Mouse (Mus musculus): ENCODE data around the gene Gm43738.
"Not testable (repeated sequence)": the region's sequence is repeated elsewhere in the genome, so short reads cannot be mapped to it uniquely, and the experiment has no call there.

Gene Gm43738

GRCm38 (mm10) chr3:89102495-89103290, 1.8 kb upstream of the Gm43738 start:
- DNase-seq (ENCODE audit: low read depth) = no peak

GRCm38 (mm10) chr3:89101812-89102494, 1.1 kb upstream of the Gm43738 start, which contains the start of gene Fdps:
Gene Fdps (minus strand): TSS chr3:89101959.
- peak; percentile 98 for DNase-seq (ENCODE audit: low read depth)

- no peak for DNase-seq (ENCODE audit: low read depth)
Measured at GRCm38 (mm10) chr3:89101459-89101811, 536 bp upstream of the Gm43738 start.

GRCm38 (mm10) chr3:89094021-89094420, 6.9 kb downstream of the Gm43738 start:
- DNase-seq (ENCODE audit: low read depth) = no peak

- peak; percentile 36 for DNase-seq (ENCODE audit: low read depth)
Measured at GRCm38 (mm10) chr3:89093175-89093574, 7.7 kb downstream of the Gm43738 start, which contains the start of gene Rusc1. Gene Rusc1 (minus strand): TSS chr3:89093311.

GRCm38 (mm10) chr3:89092509-89093090, 8.3 kb downstream of the Gm43738 start:
- no peak for DNase-seq (ENCODE audit: low read depth)

GRCm38 (mm10) chr3:89091811-89092508, 8.9 kb downstream of the Gm43738 start:
- DNase-seq (ENCODE audit: low read depth) = no peak

- DNase-seq (ENCODE audit: low read depth) = peak; percentile 30
Measured at GRCm38 (mm10) chr3:89090694-89091655, 9.9 kb downstream of the Gm43738 start.

- peak; percentile 73 for DNase-seq (ENCODE audit: low read depth)
Measured at GRCm38 (mm10) chr3:89089882-89090591, 10.9 kb downstream of the Gm43738 start.

GRCm38 (mm10) chr3:89088974-89089373, 11.9 kb downstream of the Gm43738 start:
- no peak for DNase-seq (ENCODE audit: low read depth)

- DNase-seq (ENCODE audit: low read depth) = no peak
Measured at GRCm38 (mm10) chr3:89087338-89088110, 13.4 kb downstream of the Gm43738 start.

GRCm38 (mm10) chr3:89084654-89085190, 16.2 kb downstream of the Gm43738 start:
- no peak for DNase-seq (ENCODE audit: low read depth)

GRCm38 (mm10) chr3:89084133-89084532, 16.8 kb downstream of the Gm43738 start:
- DNase-seq (ENCODE audit: low read depth) = no peak

GRCm38 (mm10) chr3:89082287-89082686, 18.6 kb downstream of the Gm43738 start:
- DNase-seq (ENCODE audit: low read depth) = not testable (repeated sequence)

- DNase-seq (ENCODE audit: low read depth) = no peak
Measured at GRCm38 (mm10) chr3:89077383-89077782, 23.5 kb downstream of the Gm43738 start.

- no peak for DNase-seq (ENCODE audit: low read depth)
Measured at GRCm38 (mm10) chr3:89067265-89067664, 33.6 kb downstream of the Gm43738 start.

GRCm38 (mm10) chr3:89061696-89062095, 39.2 kb downstream of the Gm43738 start:
- DNase-seq (ENCODE audit: low read depth) = no peak

- DNase-seq (ENCODE audit: low read depth) = peak; percentile 4
Measured at GRCm38 (mm10) chr3:89058783-89059182, 42.1 kb downstream of the Gm43738 start.

- no peak for DNase-seq (ENCODE audit: low read depth)
Measured at GRCm38 (mm10) chr3:89058361-89058760, 42.5 kb downstream of the Gm43738 start.
